Mouse (Mus musculus): ENCODE measurements around the gene Gpr137c. TPM values are rescaled to one million over a fixed set of nuclear protein-coding genes. Genes with fewer than 3 reads are reported as not detected.

The Gpr137c gene
- polyA plus RNA-seq, 1 experiment from 2014 or later, result 13.7 TPM

- Histone ChIP-seq H3K27me3 (no peaks in the 10 kb centered on the region), H3K4me2 (no peak overlapping the region), H3K36me3 (peaks cover 22% of the 10 kb centered on the region), H3K9me3 (no peaks in the 10 kb centered on the region), H3K4me1 (replicated peaks) (peaks cover 4% of the 10 kb centered on the region), H3K9ac (no peak overlapping the region), H3K4me3 (no peak overlapping the region), H3K27ac (replicated peaks) (no peak overlapping the region)
- 93% methylated on average over 5 of the region's 5 CpGs for WGBS
- no peak for ATAC-seq (ENCODE audit: low read depth)
Observed at GRCm38 (mm10) chr14:45305852-45306251, 86.3 kb downstream of the Gpr137c start.

GRCm38 (mm10) chr14:45307630-45308328, 88.3 kb downstream of the Gpr137c start:
- Histone ChIP-seq H3K9ac (no peak overlapping the region), H3K4me2 (no peak overlapping the region), H3K9me3 (no peaks in the 10 kb centered on the region), H3K4me1 (replicated peaks) (peaks cover 4% of the 10 kb centered on the region), H3K4me3 (no peak overlapping the region), H3K27ac (replicated peaks) (no peak overlapping the region), H3K27me3 (no peaks in the 10 kb centered on the region), H3K36me3 (0 out of 2 replicates have a peak, but pooled peaks cover 3% of the 10 kb centered on the region)
- ATAC-seq (ENCODE audit: low read depth), result no peak
- 94% methylated on average over 8 of the region's 8 CpGs for WGBS

- H3K9ac ChIP-seq, result no peak overlapping the region
- 89% methylated on average over 13 of the region's 13 CpGs for WGBS
- H3K36me3 ChIP-seq, result no peaks in the 10 kb centered on the region
Observed at GRCm38 (mm10) chr14:45309646-45310045, 90.1 kb downstream of the Gpr137c start.

DNA sequence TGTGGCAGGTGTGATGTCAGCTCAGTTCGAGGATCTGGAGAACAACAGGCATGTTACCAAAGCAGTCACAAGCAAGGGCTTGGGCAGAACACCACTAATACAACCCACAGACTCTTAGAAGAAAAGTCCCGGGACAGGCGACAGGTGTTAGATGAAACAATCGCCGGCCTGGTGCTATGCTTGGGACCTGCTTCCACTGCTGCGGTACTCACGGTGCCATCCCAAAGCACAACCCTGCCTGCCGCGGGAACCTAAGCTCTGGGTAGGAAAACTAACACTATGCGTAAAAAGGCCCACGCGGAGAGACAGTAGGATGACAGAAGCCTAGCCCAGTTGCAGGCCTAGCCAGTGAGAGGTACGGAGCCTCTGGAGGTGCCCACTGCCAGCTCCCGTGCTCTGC, 90.6 kb downstream of the Gpr137c start:
- H3K27me3 ChIP-seq, result no peaks in the 10 kb centered on the region
- H3K36me3 ChIP-seq, result no peaks in the 10 kb centered on the region
- H3K9me3 ChIP-seq, result no peaks in the 10 kb centered on the region
- H3K4me1 ChIP-seq (replicated peaks), result no peaks in the 10 kb centered on the region; the same call in 1 of the 2 replicates
- H3K27ac ChIP-seq (replicated peaks), result no peak overlapping the region
- no peak overlapping the region for H3K4me2 ChIP-seq
- WGBS, result 92% methylated on average over 14 of the region's 14 CpGs
- no peak for ATAC-seq (ENCODE audit: low read depth)
- no peak overlapping the region for H3K4me3 ChIP-seq
- H3K9ac ChIP-seq, result no peak overlapping the region

More at GRCm38 (mm10) chr14:45309646-45310045, 90.1 kb downstream of the Gpr137c start:
- ATAC-seq (ENCODE audit: low read depth), result no peak
- H3K9me3 ChIP-seq, result no peaks in the 10 kb centered on the region
- H3K27me3 ChIP-seq, result no peaks in the 10 kb centered on the region
- H3K4me1 ChIP-seq (replicated peaks), result no peaks in the 10 kb centered on the region; the same call in 1 of the 2 replicates
- H3K27ac ChIP-seq (replicated peaks), result no peak overlapping the region
- no peak overlapping the region for H3K4me3 ChIP-seq
- H3K4me2 ChIP-seq, result no peak overlapping the region

GRCm38 (mm10) chr14:45316927-45317326, 97.4 kb downstream of the Gpr137c start:
- Histone ChIP-seq H3K4me2 (peak overlapping the region; percentile 62), H3K9me3 (no peaks in the 10 kb centered on the region), H3K9ac (peak overlapping the region; percentile 86), H3K4me3 (peak overlapping the region; percentile 75), H3K27me3 (no peaks in the 10 kb centered on the region), H3K4me1 (replicated peaks) (peaks cover 29% of the 10 kb centered on the region), H3K27ac (replicated peaks) (no peak overlapping the region), H3K36me3 (no peaks in the 10 kb centered on the region)
- 83% methylated on average over 5 of the region's 5 CpGs for WGBS
- no peak for ATAC-seq (ENCODE audit: low read depth)

GRCm38 (mm10) chr14:45317921-45318411, 98.4 kb downstream of the Gpr137c start:
- under 1% methylated on average over 32 of the region's 38 CpGs for WGBS
- Histone ChIP-seq H3K9ac (peak overlapping the region; percentile 86), H3K4me3 (peak overlapping the region; percentile 75), H3K9me3 (no peaks in the 10 kb centered on the region), H3K4me1 (replicated peaks) (peaks cover 29% of the 10 kb centered on the region), H3K36me3 (no peaks in the 10 kb centered on the region), H3K4me2 (peak overlapping the region; percentile 62), H3K27me3 (no peaks in the 10 kb centered on the region), H3K27ac (replicated peaks) (peak overlapping the region; percentile 95)
- ATAC-seq (ENCODE audit: low read depth), result no peak; the same call in none of the 2 replicates

DNA sequence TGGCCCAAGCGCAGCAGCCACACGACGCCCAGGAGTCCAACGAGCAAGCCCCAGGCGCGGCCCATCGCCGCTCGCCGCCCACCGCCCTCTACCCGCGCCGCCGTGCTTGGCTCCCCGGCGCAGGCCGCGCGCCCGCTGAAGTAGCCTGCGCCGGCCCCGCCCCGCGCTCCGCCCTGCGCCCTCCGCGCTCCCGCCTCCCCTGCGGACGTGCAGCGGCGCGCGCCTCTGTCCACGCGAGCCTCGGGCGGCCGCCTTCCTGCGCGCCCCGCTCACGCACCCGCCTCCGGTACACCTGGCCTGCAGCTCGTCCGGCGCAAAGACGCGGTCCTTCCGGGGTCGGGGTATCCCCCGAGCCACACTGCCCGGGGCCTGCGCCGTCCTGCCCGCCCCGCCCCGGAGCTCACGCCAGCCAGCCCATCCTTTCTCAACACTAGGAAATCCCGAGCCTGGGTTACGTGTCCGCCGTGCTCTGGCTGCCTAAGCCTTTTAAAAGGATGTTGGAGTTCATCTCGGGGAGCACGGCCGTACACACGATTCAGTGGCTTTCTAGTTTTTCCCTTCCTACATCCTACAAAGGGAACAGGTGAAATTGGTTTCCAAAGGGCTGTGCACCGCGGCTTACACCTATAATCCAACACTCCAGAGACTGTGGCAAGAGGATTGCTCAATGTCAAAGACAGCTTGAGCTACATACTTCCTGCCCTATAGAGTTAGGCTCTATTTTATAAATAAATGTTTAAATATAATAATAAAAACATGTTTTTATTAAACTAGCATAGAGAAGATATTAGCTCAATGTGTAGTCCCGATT, 99.1 kb downstream of the Gpr137c start, which contains the start of gene Ero1l:
TSS of gene Ero1l (minus strand) at position 346 of the 811 bp plus-strand sequence.
- Histone ChIP-seq H3K4me3 (peak within 1 kb of the TSS; percentile 75), H3K36me3 (no peaks in the 10 kb centered on the region), H3K9ac (peak within 1 kb of the TSS; percentile 86), H3K27me3 (no peaks in the 10 kb centered on the region), H3K4me1 (replicated peaks) (peaks cover 29% of the 10 kb centered on the region), H3K27ac (replicated peaks) (peak within 1 kb of the TSS; percentile 95), H3K4me2 (peak within 1 kb of the TSS; percentile 62), H3K9me3 (no peaks in the 10 kb centered on the region)
- 2% methylated on average over 67 of the region's 74 CpGs for WGBS
- ATAC-seq (ENCODE audit: low read depth), result peak; percentile 97

- H3K27me3 ChIP-seq, result no peaks in the 10 kb centered on the region
- H3K9ac ChIP-seq, result peak overlapping the region; percentile 86; the same call in 1 of the 2 replicates
- no peaks in the 10 kb centered on the region for H3K9me3 ChIP-seq
- peak overlapping the region; percentile 62 for H3K4me2 ChIP-seq
- peaks cover 29% of the 10 kb centered on the region for H3K4me1 ChIP-seq (replicated peaks)
- peak overlapping the region; percentile 75 for H3K4me3 ChIP-seq
- no peak overlapping the region for H3K27ac ChIP-seq (replicated peaks)
- WGBS, result 62% methylated on average over 3 of the region's 3 CpGs
- H3K36me3 ChIP-seq, result no peaks in the 10 kb centered on the region
- ATAC-seq (ENCODE audit: low read depth), result no peak
Observed at GRCm38 (mm10) chr14:45319237-45319610, 99.7 kb downstream of the Gpr137c start.

DNA sequence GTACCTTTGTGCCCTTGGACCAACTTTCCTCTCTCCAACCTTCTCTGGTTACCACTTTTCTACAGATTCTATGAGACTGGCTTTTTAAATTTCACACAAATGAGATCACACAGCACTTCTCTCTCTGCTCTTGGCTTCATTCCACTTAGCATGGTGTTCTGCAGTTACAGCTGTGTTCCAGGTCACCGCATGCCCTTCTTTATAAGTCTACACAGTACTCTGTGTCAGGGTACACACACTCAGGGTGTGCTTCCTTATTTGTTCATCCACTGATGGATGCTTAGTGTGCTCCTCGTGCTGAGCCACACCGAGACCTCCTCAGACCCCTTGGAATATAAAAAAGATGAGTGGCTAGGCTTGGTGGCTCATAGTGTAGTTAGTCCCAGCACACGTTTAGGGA, 100.6 kb downstream of the Gpr137c start:
- no peaks in the 10 kb centered on the region for H3K9me3 ChIP-seq
- no peak overlapping the region for H3K4me2 ChIP-seq
- H3K4me1 ChIP-seq (replicated peaks), result peaks cover 29% of the 10 kb centered on the region
- WGBS, result 83% methylated on average over 4 of the region's 4 CpGs
- no peaks in the 10 kb centered on the region for H3K27me3 ChIP-seq
- no peak overlapping the region for H3K4me3 ChIP-seq
- no peak overlapping the region for H3K27ac ChIP-seq (replicated peaks)
- no peaks in the 10 kb centered on the region for H3K36me3 ChIP-seq
- ATAC-seq (ENCODE audit: low read depth), result no peak
- H3K9ac ChIP-seq, result no peak overlapping the region

GRCm38 (mm10) chr14:45321067-45321466, 101.5 kb downstream of the Gpr137c start:
- ATAC-seq (ENCODE audit: low read depth), result no peak
- H3K36me3 ChIP-seq, result no peaks in the 10 kb centered on the region
- no peaks in the 10 kb centered on the region for H3K9me3 ChIP-seq
- WGBS, result 78% methylated on average over 3 of the region's 3 CpGs
- no peak overlapping the region for H3K4me2 ChIP-seq
- peaks cover 19% of the 10 kb centered on the region for H3K4me1 ChIP-seq (replicated peaks)
- no peak overlapping the region for H3K9ac ChIP-seq
- H3K4me3 ChIP-seq, result no peak overlapping the region
- H3K27ac ChIP-seq (replicated peaks), result no peak overlapping the region
- no peaks in the 10 kb centered on the region for H3K27me3 ChIP-seq

GRCm38 (mm10) chr14:45321622-45322021, 102.1 kb downstream of the Gpr137c start:
- H3K4me2 ChIP-seq, result no peak overlapping the region
- no peak for ATAC-seq (ENCODE audit: low read depth)

DNA sequence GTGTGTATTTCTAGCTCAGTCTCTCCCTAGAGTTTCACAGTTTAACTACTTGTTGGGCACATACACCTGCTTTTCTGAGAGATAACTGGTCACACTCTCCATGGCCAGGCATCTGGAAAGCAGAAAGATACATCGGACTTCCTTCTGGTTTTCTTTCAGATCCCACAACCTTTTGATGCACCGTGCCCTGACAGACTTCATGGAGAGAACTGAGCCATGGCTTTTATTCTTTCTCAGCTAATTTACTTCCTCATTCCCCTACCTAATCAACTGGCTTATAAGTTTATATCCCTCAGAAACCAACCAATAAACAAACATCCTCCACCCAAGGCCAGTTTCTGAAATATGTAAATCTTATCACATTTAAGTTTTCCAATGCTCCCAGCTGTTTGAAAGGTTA, 102.9 kb downstream of the Gpr137c start:
- H3K9me3 ChIP-seq, result no peaks in the 10 kb centered on the region
- H3K27ac ChIP-seq (replicated peaks), result no peak overlapping the region
- H3K27me3 ChIP-seq, result no peaks in the 10 kb centered on the region
- H3K9ac ChIP-seq, result no peak overlapping the region
- no peak for ATAC-seq (ENCODE audit: low read depth)
- whole genome bisulfite sequencing, result 90% methylated on average over 2 of the region's 2 CpGs
- H3K4me3 ChIP-seq, result no peak overlapping the region
- H3K36me3 ChIP-seq, result no peaks in the 10 kb centered on the region
- peaks cover 8% of the 10 kb centered on the region for H3K4me1 ChIP-seq (replicated peaks)
- H3K4me2 ChIP-seq, result no peak overlapping the region

More at GRCm38 (mm10) chr14:45321622-45322021, 102.1 kb downstream of the Gpr137c start:
- Histone ChIP-seq H3K4me3 (no peak overlapping the region), H3K4me1 (replicated peaks) (peaks cover 15% of the 10 kb centered on the region), H3K27ac (replicated peaks) (no peak overlapping the region), H3K9me3 (no peaks in the 10 kb centered on the region), H3K9ac (no peak overlapping the region), H3K36me3 (no peaks in the 10 kb centered on the region), H3K27me3 (no peaks in the 10 kb centered on the region)
- WGBS, result 84% methylated on average over 5 of the region's 5 CpGs
